Mouse (Mus musculus): ENCODE data around the gene Vmn1r1.

DNA sequence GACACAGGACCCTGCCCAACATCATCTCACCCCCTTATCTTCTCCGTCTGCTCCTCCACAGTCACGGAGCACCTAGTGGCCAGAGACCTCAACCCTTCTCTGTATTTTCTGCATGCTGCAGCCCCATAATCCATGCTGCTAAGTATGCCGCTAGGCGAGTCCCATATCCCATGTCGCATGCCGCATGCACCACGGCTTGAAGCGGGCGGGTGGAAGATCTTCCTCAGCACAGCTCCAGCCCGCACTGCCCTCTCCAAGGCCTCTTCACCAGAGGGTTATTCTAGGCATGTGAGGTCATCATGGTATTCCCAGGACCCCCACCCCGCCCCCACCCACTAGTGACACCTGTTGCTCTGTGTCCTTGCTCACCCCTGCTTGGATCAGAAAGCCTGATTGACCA, 51.2 kb downstream of the Vmn1r1 start:
- TF ChIP-seq CTCF (IDR thresholded peaks at IDR 0.05; ENCODE audit: borderline replicate concordance, insufficient read depth, low read length): no peak
- TF ChIP-seq POLR2A (IDR thresholded peaks at IDR 0.05; ENCODE audit: low read depth, low read length): no peak

All from embryonic fibroblast, embryonic 13.5 days (primary cell).